Mouse (Mus musculus) midbrain, embryonic 13.5 days (tissue): ENCODE results near the gene Nav3. TPM values are rescaled to one million over a fixed set of nuclear protein-coding genes. Genes with fewer than 3 reads are reported as not detected.
"Not testable (repeated sequence)": the region's sequence is repeated elsewhere in the genome, so short reads cannot be mapped to it uniquely, and the experiment has no call there.

Experiments used
- ATAC-seq: fragments of 200-750 bp; cut with Nextera tagmentation; 2 replicates; pipeline ENCODE4 v1.8.0; 2017; ENCODE audit warnings: mild to moderate bottlenecking, moderate TSS enrichment, moderate library complexity
- H3K27ac ChIP-seq: fragments of 300-500 bp; sonication (generic); 2 replicates; pipeline ENCODE4 v1.5.1; 2015; ENCODE audit warnings: inconsistent platforms, mild to moderate bottlenecking, moderate library complexity
- H3K27me3 ChIP-seq: fragments of 300-500 bp; sonication (generic); 2 replicates; pipeline ENCODE4 v1.6.1; 2015; ENCODE audit warnings: mild to moderate bottlenecking, inconsistent platforms
- H3K36me3 ChIP-seq: fragments of 300-500 bp; sonication (generic); 2 replicates; pipeline ENCODE4 v1.6.1; 2015; ENCODE audit warnings: mild to moderate bottlenecking, inconsistent platforms
- H3K4me1 ChIP-seq: fragments of 300-500 bp; sonication (generic); replicated peaks from 2 replicates; pipeline ENCODE4 v1.6.1; 2015; ENCODE audit warnings: inconsistent platforms
- H3K4me2 ChIP-seq: fragments of 300-500 bp; sonication (generic); replicated peaks from 2 replicates; pipeline ENCODE4 v1.6.1; 2015; ENCODE audit warnings: moderate library complexity, mild to moderate bottlenecking, inconsistent platforms
- H3K4me3 ChIP-seq: fragments of 300-500 bp; sonication (generic); replicated peaks from 2 replicates; pipeline ENCODE4 v1.5.1; 2015; ENCODE audit warnings: mild to moderate bottlenecking, inconsistent platforms
- H3K9ac ChIP-seq: fragments of 300-500 bp; sonication (generic); replicated peaks from 2 replicates; pipeline ENCODE4 v1.6.1; 2015; ENCODE audit warnings: mild to moderate bottlenecking, inconsistent platforms
- H3K9me3 ChIP-seq: fragments of 300-500 bp; sonication (generic); 2 replicates; pipeline ENCODE4 v1.6.1; 2016; ENCODE audit warnings: mild to moderate bottlenecking, inconsistent platforms
- WGBS: fragments of 180-500 bp; shearing (Covaris S2); methylation state at CpG from one replicate; pipeline ENCODE4 v1.1.7; 2015; 5-methylcytosine and 5-hydroxymethylcytosine counted together
- polyA plus RNA-seq: library from polyadenylated mRNA; unstranded; fragments of >200 nt; fragmentation: Nextera tagmentation; extraction: Ambion mirVana; gene quantifications from 2 replicates; pipeline ENCODE4 v1.2.1, GENCODE M21; 2015

Gene Nav3
- polyA plus RNA-seq, 1 experiment from 2014 or later: 20.2 TPM

DNA sequence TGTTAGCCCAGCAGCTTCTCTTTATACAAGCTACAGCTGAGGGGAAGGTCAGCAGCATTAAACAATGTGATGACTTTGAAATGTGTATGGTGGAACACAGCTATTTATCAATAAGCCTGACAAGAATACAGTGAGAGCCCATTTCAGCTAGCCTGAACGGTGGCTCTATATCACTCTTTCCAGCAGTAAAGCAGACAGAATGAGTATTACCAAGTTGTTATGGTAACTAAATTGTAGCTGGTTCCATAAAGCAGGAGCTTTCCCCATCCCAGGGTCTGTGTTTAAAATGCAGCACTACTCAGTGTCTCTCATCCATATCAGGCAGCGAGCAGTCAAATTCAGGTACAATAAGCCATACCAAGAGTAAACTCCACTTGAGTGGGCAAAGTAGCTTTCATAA, 27.0 kb downstream of the Nav3 start:
- no peaks in the 10 kb centered on the region for H3K9me3 ChIP-seq
- peaks cover 3% of the 10 kb centered on the region; the same call in 1 of the 2 replicates for H3K36me3 ChIP-seq
- H3K4me3 ChIP-seq: no peak overlapping the region
- ATAC-seq: 0 out of 2 replicates have a peak, but pooled peaks have one; percentile 16
- H3K27ac ChIP-seq: peak overlapping the region; percentile 41; the same call in 1 of the 2 replicates
- 0 out of 2 replicates have a peak overlapping the region, but pooled peaks have one; percentile 1 for H3K4me2 ChIP-seq
- 69% methylated on average over 2 of the region's 2 CpGs for WGBS
- H3K9ac ChIP-seq: no peak overlapping the region
- H3K27me3 ChIP-seq: no peaks in the 10 kb centered on the region
- peaks cover 31% of the 10 kb centered on the region for H3K4me1 ChIP-seq

GRCm38 (mm10) chr10:110421533-110421932, 34.5 kb downstream of the Nav3 start:
- 80% methylated on average over 5 of the region's 5 CpGs for WGBS

GRCm38 (mm10) chr10:110417003-110417402, 39.0 kb downstream of the Nav3 start:
- no peak overlapping the region for H3K4me3 ChIP-seq
- H3K27ac ChIP-seq: no peak overlapping the region
- 65% methylated on average over 5 of the region's 5 CpGs for WGBS
- H3K36me3 ChIP-seq: no peaks in the 10 kb centered on the region
- H3K9me3 ChIP-seq: no peaks in the 10 kb centered on the region
- H3K4me2 ChIP-seq: no peak overlapping the region
- H3K4me1 ChIP-seq: peaks cover 24% of the 10 kb centered on the region
- H3K9ac ChIP-seq: no peak overlapping the region
- no peak for ATAC-seq
- H3K27me3 ChIP-seq: no peaks in the 10 kb centered on the region

More at GRCm38 (mm10) chr10:110421533-110421932, 34.5 kb downstream of the Nav3 start:
- no peak overlapping the region for H3K4me3 ChIP-seq
- no peaks in the 10 kb centered on the region for H3K9me3 ChIP-seq
- H3K9ac ChIP-seq: no peak overlapping the region
- H3K4me2 ChIP-seq: no peak overlapping the region
- H3K27ac ChIP-seq: peak overlapping the region; percentile 47
- no peaks in the 10 kb centered on the region for H3K27me3 ChIP-seq
- no peak for ATAC-seq
- peaks cover 3% of the 10 kb centered on the region; the same call in 1 of the 2 replicates for H3K36me3 ChIP-seq
- H3K4me1 ChIP-seq: peaks cover 16% of the 10 kb centered on the region

GRCm38 (mm10) chr10:110415624-110416023, 40.4 kb downstream of the Nav3 start:
- no peak overlapping the region for H3K4me3 ChIP-seq
- no peak overlapping the region for H3K4me2 ChIP-seq
- H3K9ac ChIP-seq: no peak overlapping the region
- H3K36me3 ChIP-seq: no peaks in the 10 kb centered on the region
- 44% methylated on average over 3 of the region's 3 CpGs for WGBS
- H3K4me1 ChIP-seq: peaks cover 24% of the 10 kb centered on the region
- peak; percentile 79 for ATAC-seq
- no peaks in the 10 kb centered on the region for H3K27me3 ChIP-seq
- no peaks in the 10 kb centered on the region for H3K9me3 ChIP-seq
- no peak overlapping the region for H3K27ac ChIP-seq

- WGBS: 71% methylated on average over 11 of the region's 11 CpGs
- no peak for ATAC-seq
These were observed 42.6 kb downstream of the Nav3 start for GRCm38 (mm10) chr10:110413281-110413897.

DNA sequence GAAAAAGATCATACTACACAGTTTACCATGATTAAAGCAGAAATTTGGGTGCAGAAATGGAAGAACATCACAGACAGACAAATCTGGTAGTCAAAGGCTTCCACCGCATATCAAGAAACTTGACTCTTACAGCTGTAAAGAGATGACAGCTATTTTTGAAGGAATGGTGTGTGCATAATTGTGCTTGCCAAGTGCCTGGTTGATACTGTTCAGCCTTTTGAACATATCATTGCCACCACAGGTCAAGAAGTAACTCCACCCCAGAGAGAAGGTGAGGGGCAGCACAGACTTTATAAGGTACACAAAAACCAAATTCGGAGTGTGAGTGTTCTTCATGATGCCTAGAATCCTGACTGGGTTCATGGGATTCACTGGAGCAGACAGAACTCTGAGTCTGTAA, 53.1 kb downstream of the Nav3 start:
- Histone ChIP-seq H3K4me1 (no peaks in the 10 kb centered on the region), H3K27me3 (no peaks in the 10 kb centered on the region), H3K36me3 (no peaks in the 10 kb centered on the region), H3K9me3 (no peaks in the 10 kb centered on the region), H3K4me3 (no peak overlapping the region), H3K9ac (no peak overlapping the region), H3K4me2 (no peak overlapping the region), H3K27ac (no peak overlapping the region)
- WGBS: 88% methylated on average over 2 of the region's 2 CpGs
- no peak for ATAC-seq

More at GRCm38 (mm10) chr10:110413281-110413897, 42.6 kb downstream of the Nav3 start:
- no peak overlapping the region for H3K4me3 ChIP-seq
- no peaks in the 10 kb centered on the region for H3K9me3 ChIP-seq
- no peaks in the 10 kb centered on the region for H3K36me3 ChIP-seq
- no peak overlapping the region for H3K9ac ChIP-seq
- H3K4me2 ChIP-seq: no peak overlapping the region
- no peak overlapping the region for H3K27ac ChIP-seq
- no peaks in the 10 kb centered on the region for H3K27me3 ChIP-seq
- peaks cover 24% of the 10 kb centered on the region for H3K4me1 ChIP-seq

DNA sequence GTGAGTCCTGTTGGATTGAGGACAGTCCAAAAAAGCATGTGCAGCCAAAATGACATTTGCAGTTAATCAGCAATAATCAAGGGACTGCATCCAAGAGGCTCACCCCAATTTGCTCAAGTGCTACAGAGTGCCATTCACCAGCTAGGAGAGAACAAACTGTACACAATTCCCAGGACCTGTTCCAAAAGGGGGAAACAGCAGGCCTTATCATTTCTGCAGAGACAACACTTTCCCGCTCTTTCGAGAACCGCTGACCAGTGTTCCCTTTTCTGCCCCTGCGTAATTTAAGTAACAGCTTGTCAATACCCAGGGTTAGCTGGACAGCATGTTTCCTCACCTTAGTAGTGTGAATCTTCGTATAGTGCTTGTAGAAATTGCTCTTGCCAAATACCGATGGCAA, 55.4 kb downstream of the Nav3 start:
- H3K9ac ChIP-seq: no peak overlapping the region
- no peaks in the 10 kb centered on the region for H3K36me3 ChIP-seq
- H3K4me3 ChIP-seq: no peak overlapping the region
- H3K4me2 ChIP-seq: no peak overlapping the region
- no peak overlapping the region for H3K27ac ChIP-seq
- no peak for ATAC-seq
- H3K4me1 ChIP-seq: no peaks in the 10 kb centered on the region
- no peaks in the 10 kb centered on the region for H3K9me3 ChIP-seq
- 90% methylated on average over 6 of the region's 6 CpGs for WGBS
- H3K27me3 ChIP-seq: no peaks in the 10 kb centered on the region

DNA sequence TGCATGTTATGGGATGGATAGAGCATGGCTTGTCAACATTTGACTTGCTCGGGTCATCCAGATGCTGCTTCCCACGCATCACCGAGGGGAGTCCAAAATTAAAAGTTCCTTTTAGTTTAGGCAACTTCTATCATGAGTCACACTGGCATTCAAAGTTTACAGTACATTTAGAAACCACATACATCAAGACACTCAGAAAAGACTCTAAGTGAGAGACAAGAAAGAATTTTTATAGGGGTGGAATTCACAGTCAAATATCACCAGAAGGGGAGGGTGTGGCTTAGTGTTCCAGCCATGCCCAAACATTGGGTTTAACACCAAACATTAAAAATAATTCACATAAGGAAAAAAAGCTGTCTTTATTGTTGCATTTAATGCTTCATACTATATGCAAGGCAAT, 57.4 kb downstream of the Nav3 start:
- no peaks in the 10 kb centered on the region for H3K9me3 ChIP-seq
- no peak overlapping the region for H3K27ac ChIP-seq
- H3K27me3 ChIP-seq: no peaks in the 10 kb centered on the region
- H3K9ac ChIP-seq: no peak overlapping the region
- H3K36me3 ChIP-seq: no peaks in the 10 kb centered on the region
- no peak overlapping the region for H3K4me3 ChIP-seq
- no peak for ATAC-seq
- H3K4me2 ChIP-seq: no peak overlapping the region
- no peaks in the 10 kb centered on the region for H3K4me1 ChIP-seq
- 90% methylated on average over 3 of the region's 3 CpGs for WGBS

DNA sequence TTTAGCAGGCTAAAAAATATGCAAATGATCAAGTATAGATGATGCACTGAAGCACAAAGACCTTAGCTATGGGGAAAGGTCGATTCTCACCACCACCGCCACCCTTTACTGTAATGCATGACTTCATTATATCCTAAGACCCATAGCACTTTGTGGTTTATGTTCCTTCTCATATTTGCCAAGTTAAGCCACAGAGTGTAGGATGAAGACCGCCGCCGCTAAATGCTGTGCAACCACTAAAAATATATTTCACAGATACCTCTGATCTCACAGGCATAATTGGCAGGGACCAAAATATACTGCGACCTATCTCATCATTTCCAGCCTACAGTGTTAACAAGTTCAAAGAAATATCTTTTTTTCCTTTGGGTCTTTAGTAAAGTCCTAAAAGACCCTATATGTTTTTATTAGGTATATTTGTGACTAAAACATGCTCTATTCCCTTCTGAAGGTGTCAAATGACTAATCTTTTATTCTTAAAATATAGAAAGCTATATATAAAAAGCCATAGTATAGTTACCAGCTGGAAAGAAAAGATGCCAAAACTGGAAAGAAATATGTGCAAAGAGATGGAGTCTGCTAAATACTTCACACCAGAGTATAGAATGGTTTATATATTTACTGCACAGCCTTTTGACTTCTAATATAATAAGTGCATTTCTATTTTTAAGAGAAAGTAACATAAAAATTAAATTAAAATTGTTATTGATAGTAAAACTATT, 69.4 kb downstream of the Nav3 start:
- Histone ChIP-seq H3K9ac (no peak overlapping the region), H3K36me3 (no peaks in the 10 kb centered on the region), H3K4me1 (no peaks in the 10 kb centered on the region; the same call in 1 of the 2 replicates), H3K4me3 (no peak overlapping the region), H3K9me3 (no peaks in the 10 kb centered on the region), H3K27me3 (no peaks in the 10 kb centered on the region), H3K27ac (no peak overlapping the region), H3K4me2 (no peak overlapping the region)
- 95% methylated on average over 6 of the region's 6 CpGs for WGBS
- no peak for ATAC-seq

DNA sequence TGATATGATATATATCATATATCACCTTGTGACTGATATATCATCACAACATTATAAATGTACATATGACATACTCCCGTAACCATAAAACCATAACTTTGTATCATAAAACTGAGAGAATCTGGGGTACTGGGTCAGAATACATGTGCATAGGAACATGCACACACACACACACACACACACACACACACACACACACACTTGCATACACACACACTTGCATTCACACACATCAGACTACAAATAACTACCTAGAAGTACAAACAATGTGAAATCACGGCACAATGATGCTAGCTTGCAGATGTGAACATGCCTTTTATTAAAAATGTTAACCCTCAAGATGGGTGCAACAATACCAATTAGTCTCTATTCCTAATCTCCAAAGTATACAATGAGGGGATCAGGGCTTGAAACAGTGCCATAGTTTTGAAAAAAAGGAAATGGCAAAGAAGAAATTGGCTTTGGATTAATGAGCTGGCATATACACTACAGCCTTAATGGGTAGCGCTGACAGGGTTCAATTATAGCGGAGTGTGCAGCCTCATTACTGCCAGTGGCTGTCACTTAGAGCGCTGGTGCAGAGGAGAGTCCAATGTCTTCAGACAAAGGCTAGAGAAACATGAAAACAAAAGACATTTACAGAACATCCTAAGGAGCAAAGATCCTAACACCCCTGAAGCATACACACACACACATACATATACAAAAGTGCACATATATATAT, 72.3 kb downstream of the Nav3 start:
- not testable (repeated sequence) for H3K9me3 ChIP-seq, H3K36me3 ChIP-seq, H3K27me3 ChIP-seq, H3K4me1 ChIP-seq, H3K4me3 ChIP-seq, H3K4me2 ChIP-seq, H3K9ac ChIP-seq
- 54% methylated on average over 5 of the region's 5 CpGs for WGBS
- peak; percentile 92 for ATAC-seq
- H3K27ac ChIP-seq: 0 out of 2 replicates have a peak overlapping the region, but pooled peaks have one; percentile 44

DNA sequence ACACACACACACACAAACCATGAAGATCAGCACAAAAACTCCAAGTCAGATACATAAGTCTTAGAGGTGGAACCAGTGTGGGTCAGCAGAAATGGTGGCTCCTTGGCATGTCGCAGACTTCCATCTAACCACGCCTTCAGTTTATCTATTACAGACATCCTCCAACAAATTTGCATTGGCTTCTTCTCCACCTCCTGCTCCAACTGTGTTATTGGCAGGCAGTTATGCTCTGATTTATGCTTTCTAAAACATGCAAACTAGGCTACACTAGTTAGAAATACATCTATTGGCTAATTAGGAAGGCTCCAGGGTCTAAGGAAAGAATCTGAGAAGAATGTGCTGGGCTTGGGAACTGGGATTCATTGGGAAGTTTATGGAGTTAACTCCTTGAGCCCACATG, 75.2 kb downstream of the Nav3 start:
- Histone ChIP-seq H3K27ac (no peak overlapping the region), H3K27me3 (no peaks in the 10 kb centered on the region), H3K4me2 (no peak overlapping the region), H3K9me3 (no peaks in the 10 kb centered on the region), H3K9ac (no peak overlapping the region), H3K36me3 (no peaks in the 10 kb centered on the region), H3K4me1 (no peaks in the 10 kb centered on the region; the same call in 1 of the 2 replicates), H3K4me3 (no peak overlapping the region)
- no peak for ATAC-seq
- 98% methylated on average over 2 of the region's 2 CpGs for WGBS
